Mouse (Mus musculus) G1E-ER4 (cell line): ENCODE measurements around the gene Napsa. TPM values are rescaled to one million over a fixed set of nuclear protein-coding genes. Genes with fewer than 3 reads are reported as not detected.

Source experiments
- GATA1 ChIP-seq: IDR thresholded peaks from one replicate; pipeline ENCODE4 v1.8.0; 2012; ENCODE audit warnings: low read length, inconsistent platforms
- polyA plus RNA-seq: library from polyadenylated mRNA; stranded (reverse); fragments of >175 nt; gene quantifications from 2 replicates; pipeline ENCODE4 v1.2.3, GENCODE M21; 2012

The Napsa gene
- polyA plus RNA-seq, 1 experiment: 0.14 TPM

DNA sequence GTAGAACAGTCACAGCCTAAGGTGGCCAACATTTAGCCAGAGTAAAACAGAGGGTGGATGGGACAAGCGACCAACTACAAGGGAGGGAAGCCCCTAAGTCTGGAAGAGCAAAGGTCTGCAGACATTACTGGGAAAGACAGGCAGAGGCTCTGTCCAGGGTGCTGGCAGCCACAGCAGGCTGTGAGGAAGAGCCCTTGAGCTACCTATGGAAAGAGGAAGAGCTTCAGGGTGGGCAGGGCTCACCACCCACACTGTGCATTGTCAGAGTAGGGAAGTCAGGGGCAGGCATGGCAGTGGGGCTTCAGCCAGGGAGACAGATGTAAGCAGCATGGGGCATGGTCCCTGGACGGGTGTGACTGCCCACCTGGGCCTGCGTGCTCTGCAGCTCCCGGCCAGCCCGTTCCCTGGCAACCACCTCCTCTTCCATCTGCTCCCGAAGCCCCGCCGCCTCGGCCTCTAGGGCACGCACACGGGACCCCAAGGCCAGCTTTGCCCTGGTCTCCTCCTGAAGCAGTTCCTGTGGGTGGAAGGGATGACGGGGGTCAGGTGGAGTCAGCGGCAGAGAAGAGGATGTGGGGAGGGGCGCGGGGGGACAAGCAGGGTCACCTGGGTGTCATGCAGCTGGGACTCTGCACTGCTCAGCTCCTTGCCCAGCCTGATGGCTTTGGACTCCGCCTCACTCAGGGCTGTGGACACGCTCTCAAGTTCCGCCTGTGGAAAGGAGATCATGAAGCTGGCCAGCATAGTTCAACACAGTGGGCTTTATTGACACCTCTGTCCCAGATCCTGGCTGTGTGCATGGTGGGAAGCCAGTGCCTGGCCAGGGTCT is 51.7 kb downstream of the Napsa start:
- no peak for TF ChIP-seq GATA1

DNA sequence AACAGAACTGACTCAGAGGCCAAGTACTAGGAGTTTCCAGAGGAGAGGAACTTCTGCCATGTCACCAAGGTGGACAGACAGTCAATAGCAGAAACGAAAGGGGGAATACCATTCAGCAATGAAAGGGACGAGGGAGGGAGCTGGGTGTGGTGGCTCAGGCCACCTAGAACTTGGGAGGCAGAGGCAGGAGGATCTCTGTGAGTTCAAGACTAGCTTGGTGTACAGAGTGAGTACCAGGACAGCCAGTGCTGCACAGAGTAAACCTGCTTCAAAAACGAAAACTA is 52.3 kb downstream of the Napsa start:
- TF ChIP-seq GATA1: no peak

DNA sequence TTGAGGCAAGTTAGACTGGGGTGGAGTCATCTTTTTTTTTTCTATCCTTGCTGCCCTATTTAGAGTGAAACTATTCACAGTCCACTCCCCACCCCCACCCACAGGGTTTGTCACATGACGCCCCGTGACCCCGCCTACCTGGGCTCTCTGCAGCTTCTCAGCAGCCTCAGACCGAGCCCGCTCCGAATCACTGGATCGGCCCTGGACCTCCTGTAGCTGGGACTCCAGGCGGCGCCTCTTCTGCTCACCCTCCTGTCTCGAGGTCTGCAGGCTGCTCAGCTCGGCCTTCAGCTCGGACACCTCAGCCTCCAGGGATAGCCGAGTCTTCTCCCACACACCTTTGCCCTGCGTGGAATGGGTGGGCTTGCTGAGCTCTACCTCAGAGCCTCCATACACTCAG is 52.6 kb downstream of the Napsa start:
- TF ChIP-seq GATA1: no peak

DNA sequence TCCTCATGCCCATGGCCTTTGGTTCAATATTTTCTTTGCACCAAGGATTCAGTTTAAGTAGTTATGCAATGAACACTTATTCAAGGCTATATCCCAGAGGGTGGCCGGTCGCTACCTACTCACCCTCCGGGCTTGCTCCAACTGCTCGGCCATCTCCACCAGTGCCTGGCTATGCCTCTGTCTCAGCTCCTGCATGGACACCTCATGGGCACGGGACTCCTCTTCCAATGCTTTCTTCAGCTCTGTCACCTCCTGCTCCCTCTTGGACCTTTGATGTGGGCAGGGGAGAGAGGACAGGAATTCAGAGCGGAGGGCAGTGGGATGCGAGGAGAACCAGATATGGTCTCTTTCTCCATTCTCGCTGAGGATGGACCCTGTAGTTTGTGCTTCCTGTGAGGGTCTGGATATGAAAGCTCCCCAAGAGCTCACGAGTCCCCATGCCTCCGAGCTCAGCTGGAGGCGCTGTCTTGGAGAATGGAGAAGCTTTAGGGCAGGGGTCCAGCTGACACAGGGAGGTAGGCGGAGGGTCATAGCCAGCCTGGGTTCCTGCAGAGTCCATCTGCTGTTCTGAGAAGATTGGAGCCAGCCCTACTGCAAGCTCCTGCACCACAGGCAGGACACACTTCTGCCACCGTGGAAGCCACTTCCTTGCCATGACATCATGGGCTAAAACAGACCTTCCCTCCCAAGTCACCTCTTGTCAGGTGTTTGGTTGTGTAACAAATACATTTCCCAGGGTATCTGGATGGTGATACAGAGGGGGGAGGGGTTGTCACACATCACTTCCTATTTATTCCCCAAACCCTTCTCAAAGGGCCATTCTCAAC is 53.3 kb downstream of the Napsa start:
- no peak for TF ChIP-seq GATA1

DNA sequence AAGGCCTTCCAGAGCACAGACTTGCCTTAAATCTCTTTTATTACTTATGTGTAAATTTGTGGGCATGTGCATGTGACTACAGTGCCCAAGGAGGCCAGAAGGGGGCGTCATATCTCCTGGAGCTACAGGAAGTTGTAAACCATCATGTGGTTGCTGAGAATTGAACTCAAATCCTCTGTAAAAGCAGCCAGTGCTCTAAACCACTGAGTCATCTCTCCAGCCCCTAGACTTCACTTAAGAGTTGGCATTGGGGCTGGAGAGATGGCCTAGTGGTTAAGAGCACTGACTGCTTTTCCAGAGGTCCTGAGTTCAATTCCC is 53.8 kb downstream of the Napsa start:
- no peak for TF ChIP-seq GATA1

DNA sequence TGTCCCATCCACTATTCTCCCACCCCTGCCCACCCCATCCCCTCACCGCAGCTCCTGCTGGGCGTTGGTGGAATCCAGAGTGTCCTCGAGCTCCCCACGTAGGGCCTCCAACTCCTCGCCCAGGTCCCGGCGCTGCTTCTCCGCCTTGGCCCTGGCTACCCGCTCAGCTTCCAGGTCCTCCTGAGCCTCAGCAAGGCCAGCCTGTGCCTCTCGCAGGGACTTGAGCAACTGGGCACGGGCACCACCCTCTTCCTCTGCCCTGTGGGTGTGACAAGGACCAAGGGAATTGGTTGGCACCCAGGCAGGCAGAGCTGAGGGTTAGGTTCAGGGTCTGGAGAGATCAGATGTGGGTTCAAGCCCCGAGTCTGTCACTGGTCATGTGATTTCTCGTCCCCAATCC is 54.8 kb downstream of the Napsa start:
- TF ChIP-seq GATA1: no peak

DNA sequence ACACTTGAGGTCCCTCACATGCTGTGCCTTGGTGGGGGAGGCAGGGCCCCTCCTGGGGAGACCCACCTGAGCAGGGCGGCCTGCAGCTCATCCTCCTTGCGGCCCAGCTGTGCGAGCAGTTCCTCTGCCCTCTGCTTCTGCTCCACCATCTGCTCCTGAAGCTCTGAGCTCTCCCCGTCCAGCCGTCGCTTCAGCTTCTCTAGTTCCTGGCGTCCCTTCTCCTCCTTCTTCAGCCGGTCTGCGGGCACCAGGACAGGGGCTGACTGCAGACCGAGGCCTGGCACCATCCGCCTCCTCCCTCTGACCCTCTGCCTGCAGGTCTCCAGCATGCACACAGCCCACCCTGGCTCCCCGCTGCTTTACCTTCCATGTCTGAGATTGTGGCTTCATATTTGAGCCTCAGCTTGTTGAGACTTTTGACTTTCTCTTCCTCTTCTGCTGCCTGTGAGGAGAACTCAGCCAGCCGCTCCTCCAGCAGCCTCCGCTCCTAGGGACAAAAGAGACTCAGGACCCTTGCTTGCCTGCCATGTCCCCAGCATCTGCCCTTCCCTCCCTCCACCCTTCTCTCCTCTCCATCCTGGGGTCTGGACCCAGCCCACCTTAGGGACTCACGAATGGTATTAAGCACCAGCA is 56.3 kb downstream of the Napsa start:
- TF ChIP-seq GATA1: no peak

DNA sequence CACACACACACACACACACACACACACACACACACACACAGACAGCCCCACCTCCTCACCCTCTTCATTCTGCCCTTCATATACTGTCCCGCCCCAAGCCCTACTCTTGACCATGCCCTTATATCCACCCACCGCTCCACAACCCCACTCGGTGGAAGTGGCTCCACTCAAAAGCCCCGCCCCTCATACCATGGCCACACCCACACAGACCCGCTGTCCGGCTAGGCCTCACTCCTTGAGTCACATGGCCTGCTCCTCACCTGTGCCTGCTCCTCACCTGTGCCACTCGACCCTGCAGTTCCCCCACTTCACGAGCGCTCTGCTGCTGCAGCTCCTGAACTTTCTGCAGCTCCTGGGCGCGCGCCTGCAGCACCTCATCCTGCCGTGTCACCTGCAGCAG is 58.3 kb downstream of the Napsa start:
- TF ChIP-seq GATA1: no peak

DNA sequence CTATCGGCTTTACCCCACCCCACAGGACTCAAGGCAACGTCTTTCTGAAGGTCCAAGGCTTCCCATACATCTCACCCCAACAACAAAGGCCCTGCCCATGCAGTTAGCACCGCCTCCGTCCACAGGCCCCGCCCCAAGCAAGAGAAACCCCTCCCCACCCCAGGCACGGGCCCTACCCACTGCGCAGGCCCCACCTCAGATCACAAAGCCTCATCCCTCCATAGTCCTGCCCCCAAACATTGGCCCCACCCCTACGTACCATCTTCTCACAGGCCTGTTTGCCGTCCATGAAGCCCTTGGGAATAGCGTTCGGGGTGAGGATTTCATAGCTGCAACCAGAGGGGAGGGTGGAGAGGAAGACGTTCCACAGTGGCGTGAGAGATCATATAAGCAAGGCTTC is 60.5 kb downstream of the Napsa start:
- no peak for TF ChIP-seq GATA1

DNA sequence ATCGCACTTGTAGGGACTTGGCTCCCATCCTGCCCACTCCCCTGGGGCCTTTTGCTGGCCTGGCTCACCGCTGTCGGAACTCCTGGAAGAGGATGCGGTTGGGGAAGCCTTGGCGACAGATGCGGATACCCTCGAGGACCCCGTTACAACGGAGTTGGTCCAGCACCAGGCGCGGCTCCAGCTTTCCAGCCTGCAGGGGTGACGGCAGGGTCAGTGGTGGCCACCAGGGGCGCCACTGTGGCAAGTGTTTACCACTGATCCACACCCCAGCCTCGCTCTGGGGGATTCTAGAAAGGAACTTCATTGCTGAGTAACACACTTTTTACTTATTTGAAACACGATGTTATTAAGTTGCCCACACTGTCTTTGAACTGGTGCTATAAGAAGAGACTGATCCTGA is 61.2 kb downstream of the Napsa start:
- TF ChIP-seq GATA1: no peak

Other genes with a start within 250 kb of the Napsa start
- not detected in 2 replicates for gene Syt3, start 188.3 kb upstream of the Napsa start, polyA plus RNA-seq
- gene 1700008O03Rik, start 186.6 kb upstream of the Napsa start, polyA plus RNA-seq: 0.64 and 0.79 TPM in 2 replicates
- not detected in 2 replicates for gene Lrrc4b, start 143.4 kb upstream of the Napsa start, polyA plus RNA-seq
- gene Aspdh, start 107.0 kb upstream of the Napsa start, polyA plus RNA-seq: not detected in 2 replicates
- 125 and 164 TPM in 2 replicates for gene Josd2, start 104.4 kb upstream of the Napsa start, polyA plus RNA-seq
- gene Emc10, start 75.9 kb upstream of the Napsa start, polyA plus RNA-seq: 345 and 359 TPM in 2 replicates
- 10.9 and 18.1 TPM in 2 replicates for gene Fam71e1, start 75.8 kb upstream of the Napsa start, polyA plus RNA-seq
- not detected in 2 replicates for gene Mybpc2, start 47.7 kb upstream of the Napsa start, polyA plus RNA-seq
- 0.32 and 0.33 TPM in 2 replicates for gene Spib, start 40.3 kb upstream of the Napsa start, polyA plus RNA-seq
- gene Pold1, start 23.5 kb upstream of the Napsa start, polyA plus RNA-seq: 344 and 399 TPM in 2 replicates
- gene Nr1h2, start 18.4 kb upstream of the Napsa start, polyA plus RNA-seq: 298 and 371 TPM in 2 replicates
- gene Kcnc3, start 18.3 kb downstream of the Napsa start, polyA plus RNA-seq: 0.02 TPM in 2 replicates
- gene Myh14, start 98.5 kb downstream of the Napsa start, polyA plus RNA-seq: 0.02 and 0.05 TPM in 2 replicates
- gene Izumo2, start 136.4 kb downstream of the Napsa start, polyA plus RNA-seq: not detected in 2 replicates
- 98.8 and 104 TPM in 2 replicates for gene Vrk3, start 176.0 kb downstream of the Napsa start, polyA plus RNA-seq
- gene Zfp473, start 178.7 kb downstream of the Napsa start, polyA plus RNA-seq: 0.11 and 0.17 TPM in 2 replicates
- gene Nup62, start 243.7 kb downstream of the Napsa start, polyA plus RNA-seq: 89.3 and 290 TPM in 2 replicates
- gene Il4i1, start 244.0 kb downstream of the Napsa start, polyA plus RNA-seq: 1.4 TPM in 2 replicates
- gene Atf5, start 244.3 kb downstream of the Napsa start, polyA plus RNA-seq: 545 and 546 TPM in 2 replicates